Mouse (Mus musculus) stomach, postnatal 0 days (tissue): ENCODE results near the gene Gm10283. TPM values are rescaled to one million over a fixed set of nuclear protein-coding genes. Genes with fewer than 3 reads are reported as not detected.

Source experiments
- ATAC-seq: fragments of 200-750 bp; cut with Nextera tagmentation; 2 replicates; pipeline ENCODE4 v1.8.0; 2017; ENCODE audit not compliant: low FRiP score, low TSS enrichment
- DNase-seq: peaks from one replicate; pipeline ENCODE4 v3.0.0-alpha.2; 2016; ENCODE audit warnings: low spot score
- H3K27ac ChIP-seq: fragments of 300-500 bp; sonication (generic); replicated peaks from 2 replicates; pipeline ENCODE4 v1.5.1; 2014; ENCODE audit warnings: mild to moderate bottlenecking, control low read depth
- H3K27me3 ChIP-seq: fragments of 300-500 bp; sonication (generic); 2 replicates; pipeline ENCODE4 v1.6.1; 2014; ENCODE audit warnings: low read length; ENCODE audit not compliant: control insufficient read depth, insufficient read depth
- H3K36me3 ChIP-seq: fragments of 300-500 bp; sonication (generic); 2 replicates; pipeline ENCODE4 v1.6.1; 2014; ENCODE audit warnings: low read length, mixed read lengths; ENCODE audit not compliant: control insufficient read depth, insufficient read depth
- H3K4me1 ChIP-seq: fragments of 300-500 bp; sonication (generic); replicated peaks from 2 replicates; pipeline ENCODE4 v1.6.1; 2014; ENCODE audit warnings: antibody characterized with exemption; ENCODE audit not compliant: control insufficient read depth, insufficient read depth
- H3K4me2 ChIP-seq: fragments of 300-500 bp; sonication (generic); replicated peaks from 2 replicates; pipeline ENCODE4 v1.6.1; 2014; ENCODE audit warnings: low read depth, mild to moderate bottlenecking, control low read depth, moderate library complexity
- H3K4me3 ChIP-seq: fragments of 300-500 bp; sonication (generic); 2 replicates; pipeline ENCODE4 v1.5.1; 2014; ENCODE audit warnings: low read depth, low read length, control low read depth
- H3K9ac ChIP-seq: fragments of 300-500 bp; sonication (generic); 2 replicates; pipeline ENCODE4 v1.6.1; 2014; ENCODE audit warnings: mild to moderate bottlenecking, low read length, control low read depth, mixed read lengths
- H3K9me3 ChIP-seq: fragments of 300-500 bp; sonication (generic); 2 replicates; pipeline ENCODE4 v1.6.1; 2016; ENCODE audit warnings: low read length; ENCODE audit not compliant: control insufficient read depth
- CTCF ChIP-seq: IDR thresholded peaks from 2 replicates; pipeline ENCODE4 v1.5.1; 2016; ENCODE audit warnings: antibody characterized with exemption, low read depth, mild to moderate bottlenecking, moderate library complexity
- EP300 ChIP-seq: optimal IDR thresholded peaks from 2 replicates; pipeline ENCODE3; 2016; ENCODE audit warnings: antibody characterized with exemption
- WGBS: fragments of 180-500 bp; shearing (Covaris S2); extraction: QIAGEN DNeasy Blood & Tissue Kit; methylation state at CpG from one replicate; pipeline ENCODE4 v1.1.7; 2014; 5-methylcytosine and 5-hydroxymethylcytosine counted together
- polyA plus RNA-seq: library from polyadenylated mRNA; unstranded; fragments of >200 nt; fragmentation: Nextera tagmentation; extraction: Ambion mirVana; gene quantifications from 2 replicates; pipeline ENCODE4 v1.2.1, GENCODE M21; 2015

The Gm10283 gene
- polyA plus RNA-seq, 1 experiment from 2014 or later = not detected

GRCm38 (mm10) chr8:60386589-60386988, 116.4 kb downstream of the Gm10283 start:
- ATAC-seq = no peak

More at GRCm38 (mm10) chr8:60386589-60386988, 116.4 kb downstream of the Gm10283 start:
- no peaks in the 10 kb centered on the region for H3K4me1 ChIP-seq
- no peaks in the 10 kb centered on the region for H3K9me3 ChIP-seq
- H3K27me3 ChIP-seq = no peaks in the 10 kb centered on the region
- H3K4me2 ChIP-seq = no peak overlapping the region
- H3K4me3 ChIP-seq = no peak overlapping the region
- 73% methylated on average over 2 of the region's 2 CpGs for WGBS
- DNase-seq = no peak
- no peak overlapping the region for H3K27ac ChIP-seq
- H3K36me3 ChIP-seq = no peaks in the 10 kb centered on the region
- H3K9ac ChIP-seq = no peak overlapping the region
- TF ChIP-seq CTCF = no peak
- TF ChIP-seq EP300 = no peak

Other genes starting within 250 kb of the Gm10283 start
- gene Aadat, start 2.7 kb upstream of the Gm10283 start, polyA plus RNA-seq = 0.13 and 0.25 TPM in 2 replicates
- 7.6 and 8.0 TPM in 2 replicates for gene Mfap3l, start 129.6 kb upstream of the Gm10283 start, polyA plus RNA-seq